Comparison of ENCODE assay signal across 17 mouse cellular contexts in genomic region chr2:168642187-168642586, GRCm38 (mm10). TPM values are rescaled to one million over a fixed set of nuclear protein-coding genes. Genes with fewer than 3 reads are reported as not detected.
DNase-seq lines count a peak whose midpoint lies in the region; ATAC-seq and TF ChIP-seq lines count a peak whose summit lies in the region.
"Had no signal": no experiment of that assay in that cellular context is flagged by ENCODE, and none has a peak within 500 bp of the region (broad histone marks: within the 10 kb centered on the region; RNA-seq: fewer than 3 reads in every experiment).

No protein-coding gene starts in this region.

- TF ChIP-seq EP300 in lung, postnatal 0 days (IDR thresholded peaks at IDR 0.05): no peak

- H3K36me3 ChIP-seq in forebrain, embryonic 10.5 days (replicated peaks): no peaks in the 10 kb centered on the region; the same call in 1 of the 2 replicates
- H3K36me3 ChIP-seq in forebrain, embryonic 15.5 days: peaks cover 52% of the 10 kb centered on the region
- peaks cover 24% of the 10 kb centered on the region for H3K36me3 ChIP-seq in hindbrain, embryonic 16.5 days (ENCODE audit: control insufficient read depth, insufficient read depth, low read length)
- H3K36me3 ChIP-seq in midbrain, postnatal 0 days (ENCODE audit: insufficient read depth, low read length): peaks cover 71% of the 10 kb centered on the region
- 0 out of 2 replicates have a peak, but pooled peaks cover 2% of the 10 kb centered on the region for H3K36me3 ChIP-seq in lung, postnatal 0 days (ENCODE audit: insufficient read depth, low read length)
- H3K36me3 ChIP-seq: G1E; liver, embryonic 15.5 days had no signal

- no peaks in the 10 kb centered on the region for H3K9me3 ChIP-seq in forebrain, embryonic 10.5 days
- H3K9me3 ChIP-seq in forebrain, embryonic 15.5 days: no peaks in the 10 kb centered on the region
- no peaks in the 10 kb centered on the region for H3K9me3 ChIP-seq in hindbrain, embryonic 16.5 days (ENCODE audit: control insufficient read depth, low read length)
- no peaks in the 10 kb centered on the region for H3K9me3 ChIP-seq in midbrain, postnatal 0 days (ENCODE audit: low read length)
- no peaks in the 10 kb centered on the region for H3K9me3 ChIP-seq in lung, postnatal 0 days (ENCODE audit: low read length)
- H3K9me3 ChIP-seq: intestine, embryonic 15.5 days; limb, embryonic 13.5 days; liver, embryonic 15.5 days had no signal

- WGBS in forebrain, embryonic 10.5 days: 73% methylated on average over 11 of the region's 11 CpGs
- 14% methylated on average over 11 of the region's 11 CpGs for WGBS in forebrain, embryonic 15.5 days
- WGBS in hindbrain, embryonic 16.5 days: 46% methylated on average over 11 of the region's 11 CpGs
- WGBS in midbrain, postnatal 0 days: 25% methylated on average over 11 of the region's 11 CpGs
- 65% methylated on average over 11 of the region's 11 CpGs for WGBS in lung, postnatal 0 days

- peak; percentile 74 for ATAC-seq in forebrain, embryonic 15.5 days (replicated peaks)
- ATAC-seq in hindbrain, embryonic 16.5 days: peak; percentile 43; the same call in 1 of the 2 replicates
- 0 out of 2 replicates have a peak, but pooled peaks have one; percentile 27 for ATAC-seq in midbrain, postnatal 0 days (ENCODE audit: low FRiP score)
- ATAC-seq in lung, postnatal 0 days: no peak
- ATAC-seq: intestine, embryonic 15.5 days had no signal

- H3K4me1 ChIP-seq in forebrain, embryonic 10.5 days: peaks cover 54% of the 10 kb centered on the region
- peaks cover 17% of the 10 kb centered on the region for H3K4me1 ChIP-seq in forebrain, embryonic 15.5 days
- no peaks in the 10 kb centered on the region for H3K4me1 ChIP-seq in hindbrain, embryonic 16.5 days (ENCODE audit: control insufficient read depth, insufficient read depth, low read depth, low read length)
- no peaks in the 10 kb centered on the region for H3K4me1 ChIP-seq in midbrain, postnatal 0 days (ENCODE audit: insufficient read depth, low read length)
- no peaks in the 10 kb centered on the region for H3K4me1 ChIP-seq in lung, postnatal 0 days (ENCODE audit: insufficient read depth, low read depth, low read length)
- H3K4me1 ChIP-seq: intestine, embryonic 15.5 days; liver, embryonic 15.5 days had no signal

- DNase-seq in forebrain, embryonic 10.5 days (ENCODE audit: extremely low spot score, low spot score): no peak
- DNase-seq in midbrain, postnatal 0 days (ENCODE audit: low spot score): peak; percentile 27
- no peak for DNase-seq in heart, postnatal 4 days
- no peak for DNase-seq in lung, postnatal 0 days (ENCODE audit: low spot score)
- DNase-seq in T-cell, adult 2 months (ENCODE audit: low spot score): no peak
- DNase-seq: adrenal gland, postnatal 10 days; cerebellum, adult 9-11 months; gastrocnemius, adult 2 months; heart, adult 2 months; right cerebral cortex, postnatal 25 days had no signal

- H3K27ac ChIP-seq in forebrain, embryonic 10.5 days: peak overlapping the region; percentile 66
- peak overlapping the region; percentile 68 for H3K27ac ChIP-seq in forebrain, embryonic 15.5 days (replicated peaks)
- H3K27ac ChIP-seq in hindbrain, embryonic 16.5 days (ENCODE audit: low read depth, low read length): no peak overlapping the region
- no peak overlapping the region for H3K27ac ChIP-seq in midbrain, postnatal 0 days (ENCODE audit: low read depth, low read length)
- H3K27ac ChIP-seq in lung, postnatal 0 days (ENCODE audit: low read length): no peak overlapping the region
- H3K27ac ChIP-seq: gastrocnemius, adult 2 months; heart, adult 2 months; intestine, embryonic 15.5 days; kidney, postnatal 0 days; limb, embryonic 13.5 days; liver, embryonic 15.5 days had no signal

- TF ChIP-seq CTCF in midbrain, postnatal 0 days (IDR thresholded peaks at IDR 0.05): no peak
- TF ChIP-seq CTCF in lung, postnatal 0 days (IDR thresholded peaks at IDR 0.05): no peak

- no peak overlapping the region for H3K4me2 ChIP-seq in forebrain, embryonic 15.5 days (replicated peaks)
- H3K4me2 ChIP-seq in hindbrain, embryonic 16.5 days (ENCODE audit: low read length): no peak overlapping the region
- no peak overlapping the region for H3K4me2 ChIP-seq in midbrain, postnatal 0 days (ENCODE audit: low read depth, low read length, poor library complexity, severe bottlenecking)
- H3K4me2 ChIP-seq in lung, postnatal 0 days (replicated peaks; ENCODE audit: low read depth, low read length): no peak overlapping the region
- H3K4me2 ChIP-seq: intestine, embryonic 15.5 days; limb, embryonic 13.5 days; liver, embryonic 15.5 days had no signal

- no peak overlapping the region for H3K4me3 ChIP-seq in forebrain, embryonic 10.5 days
- H3K4me3 ChIP-seq in forebrain, embryonic 15.5 days: no peak overlapping the region
- H3K4me3 ChIP-seq in hindbrain, embryonic 16.5 days (ENCODE audit: low read length): no peak overlapping the region
- no peak overlapping the region for H3K4me3 ChIP-seq in midbrain, postnatal 0 days (ENCODE audit: low read depth, low read length)
- H3K4me3 ChIP-seq in lung, postnatal 0 days (ENCODE audit: low read depth, low read length): no peak overlapping the region
- H3K4me3 ChIP-seq: gastrocnemius, adult 2 months; heart, adult 2 months; intestine, embryonic 15.5 days; limb, embryonic 13.5 days; liver, embryonic 15.5 days had no signal

- no peak overlapping the region for H3K9ac ChIP-seq in forebrain, embryonic 15.5 days (replicated peaks)
- H3K9ac ChIP-seq in hindbrain, embryonic 16.5 days (ENCODE audit: low read depth, low read length): no peak overlapping the region
- no peak overlapping the region for H3K9ac ChIP-seq in midbrain, postnatal 0 days (replicated peaks; ENCODE audit: low read length, poor library complexity, severe bottlenecking)
- H3K9ac ChIP-seq in lung, postnatal 0 days (replicated peaks; ENCODE audit: low read depth): no peak overlapping the region
- H3K9ac ChIP-seq: intestine, embryonic 15.5 days; limb, embryonic 13.5 days; liver, embryonic 15.5 days had no signal

- H3K27me3 ChIP-seq in forebrain, embryonic 10.5 days (ENCODE audit: poor library complexity, severe bottlenecking): peaks cover 10% of the 10 kb centered on the region
- H3K27me3 ChIP-seq in forebrain, embryonic 15.5 days: no peaks in the 10 kb centered on the region
- no peaks in the 10 kb centered on the region for H3K27me3 ChIP-seq in hindbrain, embryonic 16.5 days (replicated peaks; ENCODE audit: control insufficient read depth, insufficient read depth, low read length)
- no peaks in the 10 kb centered on the region for H3K27me3 ChIP-seq in midbrain, postnatal 0 days (ENCODE audit: insufficient read depth, low read length)
- H3K27me3 ChIP-seq in lung, postnatal 0 days (replicated peaks; ENCODE audit: insufficient read depth, low read length): no peaks in the 10 kb centered on the region
- H3K27me3 ChIP-seq: intestine, embryonic 15.5 days had no signal

RNA-seq across cellular contexts. Expression of gene Nfatc2, which starts 40.7 kb away (rescaled TPM):
- 0.36 and 0.53 TPM in 2 replicates for polyA plus RNA-seq in forebrain, embryonic 10.5 days (2016; fragmentation: Nextera tagmentation; extraction: Ambion mirVana)
- polyA plus RNA-seq in forebrain, embryonic 15.5 days (2015; fragmentation: Nextera tagmentation; extraction: Ambion mirVana): 1.9 TPM in 2 replicates
- 5.1 and 6.2 TPM in 2 replicates for polyA plus RNA-seq in hindbrain, embryonic 16.5 days (2015; fragmentation: Nextera tagmentation; extraction: Ambion mirVana)
- 5.1 and 6.4 TPM in 2 replicates for total RNA-seq in midbrain, postnatal 0 days (2014; rRNA removed)
- polyA plus RNA-seq in midbrain, postnatal 0 days (2015; fragmentation: Nextera tagmentation; extraction: Ambion mirVana): 7.3 and 8.2 TPM in 2 replicates
- total RNA-seq in heart, postnatal 4 days (2021): 10 to 100 TPM; 18.8 to 21.3 TPM
- 0.72 and 0.96 TPM in 2 replicates for polyA plus RNA-seq in lung, postnatal 0 days (2015; fragmentation: Nextera tagmentation; extraction: Ambion mirVana)
- polyA plus RNA-seq: G1E had no signal

Comparison
In these comparisons a context has a peak if more than half of its experiments do, and no peak if none do; other contexts are left out.
1. H3K27ac ChIP-seq: peak in forebrain, embryonic 10.5 days (single experiment) and forebrain, embryonic 15.5 days (single experiment); none in hindbrain, embryonic 16.5 days (single experiment), midbrain, postnatal 0 days (single experiment) and lung, postnatal 0 days (single experiment).